Mouse (Mus musculus): ENCODE measurements around the gene Nav3.

DNA sequence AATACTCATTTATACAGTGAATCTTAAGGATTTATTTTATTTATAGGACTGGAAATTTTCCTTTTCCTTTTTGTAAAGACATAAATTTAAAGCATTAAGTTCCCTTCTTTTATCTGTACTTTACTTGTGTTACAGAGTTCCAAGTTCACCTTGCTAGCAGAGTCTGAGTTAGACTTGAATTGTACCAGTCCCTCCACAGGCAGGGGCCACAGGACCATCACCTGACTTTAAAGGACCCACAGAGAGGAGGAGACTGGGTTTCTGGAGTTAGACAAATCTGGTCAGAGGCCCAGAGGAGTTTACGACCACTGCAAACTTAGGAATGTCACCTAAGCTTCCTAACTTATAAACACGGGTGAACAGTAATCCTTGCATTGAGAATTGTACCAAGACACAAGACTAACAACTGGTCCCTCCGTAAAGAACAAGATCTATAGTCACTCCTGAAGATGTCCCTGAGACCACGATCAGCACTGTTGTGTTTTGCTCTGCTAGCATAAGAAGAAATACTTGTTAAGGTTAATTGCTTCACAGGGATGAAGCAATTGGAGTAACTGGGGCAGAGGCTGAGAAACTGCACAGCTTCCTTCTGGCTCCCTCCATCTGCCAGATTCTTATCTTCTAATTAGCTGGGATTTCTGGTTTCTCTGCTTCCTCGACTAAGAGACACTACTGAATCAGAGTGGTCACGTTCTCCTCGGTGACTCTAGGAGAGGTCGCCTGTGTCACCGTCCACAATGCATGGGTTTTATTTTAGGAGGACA lies 550.2 kb downstream of the Nav3 start:
- TF ChIP-seq CTCF (IDR thresholded peaks at IDR 0.05; ENCODE audit: extremely low read depth, insufficient read depth, low read length) (no peak), POLR2A (IDR thresholded peaks at IDR 0.05; ENCODE audit: extremely low read depth, insufficient read depth, low read length) (no peak)
